Mouse (Mus musculus) forebrain, postnatal 0 days (tissue): ENCODE measurements around the gene Csf3. TPM values are rescaled to one million over a fixed set of nuclear protein-coding genes. Genes with fewer than 3 reads are reported as not detected.

ENCODE experiments used
- ATAC-seq: fragments of 200-750 bp; cut with Nextera tagmentation; 2 replicates; pipeline ENCODE4 v1.8.0; 2017; ENCODE audit warnings: mild to moderate bottlenecking, moderate library complexity
- DNase-seq: peaks from one replicate; pipeline ENCODE4 v3.0.0-alpha.2; 2015
- H3K27ac ChIP-seq: fragments of 300-500 bp; sonication (generic); 2 replicates; pipeline ENCODE4 v1.5.1; 2014; ENCODE audit warnings: low read depth, mild to moderate bottlenecking, antibody characterized with exemption, low read length, moderate library complexity, mixed read lengths
- H3K27me3 ChIP-seq: fragments of 300-500 bp; sonication (generic); 2 replicates; pipeline ENCODE4 v1.6.1; 2014; ENCODE audit warnings: mild to moderate bottlenecking, low read length, mixed read lengths; ENCODE audit not compliant: insufficient read depth
- H3K36me3 ChIP-seq: fragments of 300-500 bp; sonication (generic); 2 replicates; pipeline ENCODE4 v1.6.1; 2014; ENCODE audit warnings: mild to moderate bottlenecking, moderate library complexity; ENCODE audit not compliant: insufficient read depth
- H3K4me1 ChIP-seq: fragments of 300-500 bp; sonication (generic); 2 replicates; pipeline ENCODE4 v1.6.1; 2014; ENCODE audit warnings: antibody characterized with exemption; ENCODE audit not compliant: insufficient read depth
- H3K4me2 ChIP-seq: fragments of 300-500 bp; sonication (generic); 2 replicates; pipeline ENCODE4 v1.6.1; 2014; ENCODE audit warnings: low read depth, mild to moderate bottlenecking, moderate library complexity
- H3K4me3 ChIP-seq: fragments of 300-500 bp; sonication (generic); 2 replicates; pipeline ENCODE4 v1.5.1; 2014; ENCODE audit warnings: low read depth, low read length, mixed read lengths
- H3K9ac ChIP-seq: fragments of 300-500 bp; sonication (generic); 2 replicates; pipeline ENCODE4 v1.6.1; 2014; ENCODE audit warnings: mild to moderate bottlenecking
- H3K9me3 ChIP-seq: fragments of 300-500 bp; sonication (generic); 2 replicates; pipeline ENCODE4 v1.6.1; 2016; ENCODE audit warnings: low read length
- CTCF ChIP-seq: sonication (generic); IDR thresholded peaks from 2 replicates; pipeline ENCODE4 v1.5.1; 2016; ENCODE audit warnings: antibody characterized with exemption, control low read depth, low read depth
- WGBS: fragments of 180-500 bp; shearing (Covaris S2); extraction: QIAGEN DNeasy Blood & Tissue Kit; methylation state at CpG from one replicate; pipeline ENCODE4 v1.1.7; 2014; 5-methylcytosine and 5-hydroxymethylcytosine counted together
- polyA plus RNA-seq: library from polyadenylated mRNA; unstranded; fragments of >200 nt; fragmentation: Nextera tagmentation; extraction: Ambion mirVana; gene quantifications from 2 replicates; pipeline ENCODE4 v1.2.1, GENCODE M21; 2015
- total RNA-seq: library from RNA; depleted of rRNA; stranded (reverse); fragments of >200 nt; gene quantifications from 2 replicates; pipeline ENCODE4 v1.2.3, GENCODE M21; 2014; rRNA removed

The Csf3 gene
- total and polyA plus RNA-seq, 2 experiments from 2014 or later, result not detected

- H3K27me3 ChIP-seq, result no peaks in the 10 kb centered on the region
- 4% methylated on average over 6 of the region's 6 CpGs for WGBS
- H3K4me2 ChIP-seq, result peak overlapping the region; percentile 94
- DNase-seq (no peak), ATAC-seq (peak; percentile 27)
- peak overlapping the region; percentile 99 for H3K27ac ChIP-seq
- H3K9ac ChIP-seq, result peak overlapping the region; percentile 66
- TF ChIP-seq CTCF, result no peak
- peaks cover 1% of the 10 kb centered on the region for H3K36me3 ChIP-seq
- peaks cover 75% of the 10 kb centered on the region for H3K4me1 ChIP-seq
- peak overlapping the region; percentile 30 for H3K4me3 ChIP-seq
- H3K9me3 ChIP-seq, result no peaks in the 10 kb centered on the region
Measured at GRCm38 (mm10) chr11:98747804-98748505, 46.9 kb downstream of the Csf3 start.

GRCm38 (mm10) chr11:98748506-98749416 lies 47.7 kb downstream of the Csf3 start:
- peaks cover 71% of the 10 kb centered on the region for H3K4me1 ChIP-seq
- H3K27ac ChIP-seq, result peak overlapping the region; percentile 99
- DNase-seq (peak; percentile 85), ATAC-seq (peak; percentile 36)
- H3K9me3 ChIP-seq, result no peaks in the 10 kb centered on the region
- H3K9ac ChIP-seq, result peak overlapping the region; percentile 66
- 2% methylated on average over 15 of the region's 15 CpGs for WGBS
- peak; percentile 26; the same call in 1 of the 2 replicates for TF ChIP-seq CTCF
- no peaks in the 10 kb centered on the region for H3K27me3 ChIP-seq
- H3K36me3 ChIP-seq, result peaks cover 9% of the 10 kb centered on the region
- H3K4me2 ChIP-seq, result peak overlapping the region; percentile 94
- H3K4me3 ChIP-seq, result peak overlapping the region; percentile 30

- DNase-seq (peak; percentile 88), ATAC-seq (peak; percentile 14)
- Histone ChIP-seq H3K36me3 (peaks cover 18% of the 10 kb centered on the region), H3K4me2 (peak overlapping the region; percentile 94), H3K27ac (peak overlapping the region; percentile 99), H3K9ac (peak overlapping the region; percentile 66), H3K27me3 (no peaks in the 10 kb centered on the region), H3K9me3 (no peaks in the 10 kb centered on the region), H3K4me3 (peak overlapping the region; percentile 30), H3K4me1 (peaks cover 61% of the 10 kb centered on the region)
- TF ChIP-seq CTCF, result no peak
- 5% methylated on average over 5 of the region's 5 CpGs for WGBS
Measured at GRCm38 (mm10) chr11:98749716-98750115, 48.7 kb downstream of the Csf3 start.

GRCm38 (mm10) chr11:98750351-98751201 lies 49.5 kb downstream of the Csf3 start:
- H3K9me3 ChIP-seq, result no peaks in the 10 kb centered on the region
- H3K27me3 ChIP-seq, result no peaks in the 10 kb centered on the region
- DNase-seq, result peak; percentile 80
- peak; percentile 32 for ATAC-seq
- H3K4me1 ChIP-seq, result peaks cover 53% of the 10 kb centered on the region
- H3K9ac ChIP-seq, result peak overlapping the region; percentile 66
- 0 out of 2 replicates have a peak overlapping the region, but pooled peaks have one; percentile 30 for H3K4me3 ChIP-seq
- peak overlapping the region; percentile 99 for H3K27ac ChIP-seq
- peak overlapping the region; percentile 94 for H3K4me2 ChIP-seq
- peaks cover 24% of the 10 kb centered on the region for H3K36me3 ChIP-seq
- WGBS, result 12% methylated on average over 17 of the region's 17 CpGs
- no peak for TF ChIP-seq CTCF

GRCm38 (mm10) chr11:98751221-98751782 lies 50.2 kb downstream of the Csf3 start:
- DNase-seq, result no peak
- H3K9me3 ChIP-seq, result no peaks in the 10 kb centered on the region
- TF ChIP-seq CTCF, result no peak
- H3K36me3 ChIP-seq, result peaks cover 30% of the 10 kb centered on the region
- WGBS, result 12% methylated on average over 6 of the region's 6 CpGs
- no peaks in the 10 kb centered on the region for H3K27me3 ChIP-seq
- peak overlapping the region; percentile 66 for H3K9ac ChIP-seq
- ATAC-seq, result no peak
- peak overlapping the region; percentile 99 for H3K27ac ChIP-seq
- peaks cover 46% of the 10 kb centered on the region for H3K4me1 ChIP-seq
- no peak overlapping the region for H3K4me3 ChIP-seq
- H3K4me2 ChIP-seq, result peak overlapping the region; percentile 94

GRCm38 (mm10) chr11:98752562-98753140 lies 51.6 kb downstream of the Csf3 start:
- Histone ChIP-seq H3K9me3 (no peaks in the 10 kb centered on the region), H3K36me3 (peaks cover 44% of the 10 kb centered on the region), H3K4me2 (no peak overlapping the region), H3K27me3 (no peaks in the 10 kb centered on the region), H3K4me1 (peaks cover 36% of the 10 kb centered on the region), H3K9ac (no peak overlapping the region), H3K27ac (peak overlapping the region; percentile 45; the same call in 1 of the 2 replicates), H3K4me3 (no peak overlapping the region)
- no peak for ATAC-seq
- WGBS, result 85% methylated on average over 10 of the region's 10 CpGs
- no peak for TF ChIP-seq CTCF
- DNase-seq, result no peak

Other genes starting within 250 kb of the Csf3 start
- 0.14 and 0.15 TPM in 2 replicates for gene Ikzf3, start 155.2 kb upstream of the Csf3 start, total RNA-seq
- gene Ikzf3, start 155.2 kb upstream of the Csf3 start, polyA plus RNA-seq, result 0.21 and 0.23 TPM in 2 replicates
- not detected in 2 replicates for gene Zpbp2, start 150.2 kb upstream of the Csf3 start, total RNA-seq
- gene Zpbp2, start 150.2 kb upstream of the Csf3 start, polyA plus RNA-seq, result not detected in 2 replicates
- 99.8 and 115 TPM in 2 replicates for gene Ormdl3, start 113.9 kb upstream of the Csf3 start, total RNA-seq
- gene Ormdl3, start 113.9 kb upstream of the Csf3 start, polyA plus RNA-seq, result 114 and 119 TPM in 2 replicates
- not detected in 2 replicates for gene Lrrc3c, start 103.0 kb upstream of the Csf3 start, total RNA-seq
- not detected in 2 replicates for gene Lrrc3c, start 103.0 kb upstream of the Csf3 start, polyA plus RNA-seq
- 0.29 TPM in 1 of 2 replicates, not detected in the other for gene Gm12355, start 75.6 kb upstream of the Csf3 start, total RNA-seq
- gene Gm12355, start 75.6 kb upstream of the Csf3 start, polyA plus RNA-seq, result 0.68 and 0.98 TPM in 2 replicates
- not detected in 2 replicates for gene Gsdma3, start 74.9 kb upstream of the Csf3 start, total RNA-seq
- gene Gsdma3, start 74.9 kb upstream of the Csf3 start, polyA plus RNA-seq, result not detected in 2 replicates
- not detected in 2 replicates for gene Gsdma2, start 54.5 kb upstream of the Csf3 start, total RNA-seq
- gene Gsdma2, start 54.5 kb upstream of the Csf3 start, polyA plus RNA-seq, result 0.11 TPM in 1 of 2 replicates, not detected in the other
- not detected in 2 replicates for gene Gsdma, start 36.9 kb upstream of the Csf3 start, total RNA-seq
- gene Gsdma, start 36.9 kb upstream of the Csf3 start, polyA plus RNA-seq, result 0.15 TPM in 1 of 2 replicates, not detected in the other
- 83.8 and 113 TPM in 2 replicates for gene Psmd3, start 18.7 kb upstream of the Csf3 start, total RNA-seq
- gene Psmd3, start 18.7 kb upstream of the Csf3 start, polyA plus RNA-seq, result 183 and 202 TPM in 2 replicates
- gene Med24, start 28.2 kb downstream of the Csf3 start, total RNA-seq, result 54.0 and 66.5 TPM in 2 replicates
- 46.4 and 49.3 TPM in 2 replicates for gene Med24, start 28.2 kb downstream of the Csf3 start, polyA plus RNA-seq
- gene Thra, start 39.4 kb downstream of the Csf3 start, total RNA-seq, result 1,003 and 1,159 TPM in 2 replicates
- gene Thra, start 39.4 kb downstream of the Csf3 start, polyA plus RNA-seq, result 223 and 233 TPM in 2 replicates
- gene Nr1d1, start 74.1 kb downstream of the Csf3 start, total RNA-seq, result 4.5 and 6.7 TPM in 2 replicates
- gene Nr1d1, start 74.1 kb downstream of the Csf3 start, polyA plus RNA-seq, result 10.8 and 11.4 TPM in 2 replicates
- 87.2 and 94.6 TPM in 2 replicates for gene Msl1, start 94.3 kb downstream of the Csf3 start, total RNA-seq
- gene Msl1, start 94.3 kb downstream of the Csf3 start, polyA plus RNA-seq, result 16.3 and 24.1 TPM in 2 replicates
- gene Casc3, start 103.6 kb downstream of the Csf3 start, total RNA-seq, result 22.5 and 27.2 TPM in 2 replicates
- gene Casc3, start 103.6 kb downstream of the Csf3 start, polyA plus RNA-seq, result 29.5 and 37.4 TPM in 2 replicates
- 28.7 TPM in 2 replicates for gene Rapgefl1, start 135.5 kb downstream of the Csf3 start, total RNA-seq
- 5.6 and 9.8 TPM in 2 replicates for gene Rapgefl1, start 135.5 kb downstream of the Csf3 start, polyA plus RNA-seq
- 7.1 and 8.2 TPM in 2 replicates for gene Wipf2, start 162.4 kb downstream of the Csf3 start, total RNA-seq
- 1.6 and 3.0 TPM in 2 replicates for gene Wipf2, start 162.4 kb downstream of the Csf3 start, polyA plus RNA-seq
- gene Cdc6, start 206.5 kb downstream of the Csf3 start, total RNA-seq, result 2.2 and 2.3 TPM in 2 replicates
- gene Cdc6, start 206.5 kb downstream of the Csf3 start, polyA plus RNA-seq, result 1.3 and 1.7 TPM in 2 replicates
- 11.6 and 15.2 TPM in 2 replicates for gene Rara, start 226.6 kb downstream of the Csf3 start, total RNA-seq
- gene Rara, start 226.6 kb downstream of the Csf3 start, polyA plus RNA-seq, result 9.5 and 10.7 TPM in 2 replicates